Mouse (Mus musculus): ENCODE measurements around the gene Lrrc28.

- TF ChIP-seq CTCF (conservative IDR thresholded peaks at IDR 0.05; ENCODE audit: insufficient read depth, insufficient read length, low read depth, low read length) (no peak), POLR2A (IDR thresholded peaks at IDR 0.05; ENCODE audit: low read depth, low read length) (no peak)
These were observed 151.0 kb downstream of the Lrrc28 start for GRCm38 (mm10) chr7:67493795-67494687.
